Mouse (Mus musculus) testis, postnatal 14 days (tissue): ENCODE results near the gene Fam124a.
A peak's percentile ranks its signal among the peaks of the same experiment; 100 is the strongest.
"Not testable (repeated sequence)": the region's sequence is repeated elsewhere in the genome, so short reads cannot be mapped to it uniquely, and the experiment has no call there.

ENCODE experiments used
- DNase-seq: peaks from one replicate; pipeline ENCODE4 v3.0.0; 2021; ENCODE audit warnings: low spot score

Fam124a gene

DNA sequence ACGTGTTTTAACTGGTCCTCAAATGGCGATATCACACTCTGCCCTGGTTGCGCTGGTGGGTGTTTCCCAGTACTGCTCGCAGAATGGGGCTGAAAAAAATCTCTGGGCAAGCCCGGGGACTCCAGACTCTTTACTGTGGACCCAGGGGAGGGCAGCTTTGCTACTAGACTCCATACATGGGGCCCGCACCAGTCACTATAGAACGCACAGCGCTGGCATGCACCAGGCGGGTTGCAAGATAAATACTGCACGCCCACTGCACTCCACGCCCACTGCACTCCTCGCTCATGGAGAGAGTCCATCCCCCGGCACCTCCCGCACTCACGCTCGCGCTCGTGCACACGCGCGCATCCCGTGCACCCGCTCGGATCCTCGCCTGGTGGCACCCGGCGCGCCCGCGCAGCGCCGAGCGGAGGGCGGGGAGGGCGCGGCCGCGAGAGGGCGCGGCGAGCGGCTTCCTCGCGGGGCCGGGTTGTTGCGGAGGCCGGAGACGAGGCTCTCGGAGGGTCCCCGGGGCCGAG is at the start of gene Fam124a:
TSS of gene Fam124a (plus strand) at position 429 of the 521 bp plus-strand sequence.
- DNase-seq: peak; percentile 74

GRCm38 (mm10) chr14:62506261-62506660 is 49.3 kb upstream of the Fam124a start:
- no peak for DNase-seq

DNA sequence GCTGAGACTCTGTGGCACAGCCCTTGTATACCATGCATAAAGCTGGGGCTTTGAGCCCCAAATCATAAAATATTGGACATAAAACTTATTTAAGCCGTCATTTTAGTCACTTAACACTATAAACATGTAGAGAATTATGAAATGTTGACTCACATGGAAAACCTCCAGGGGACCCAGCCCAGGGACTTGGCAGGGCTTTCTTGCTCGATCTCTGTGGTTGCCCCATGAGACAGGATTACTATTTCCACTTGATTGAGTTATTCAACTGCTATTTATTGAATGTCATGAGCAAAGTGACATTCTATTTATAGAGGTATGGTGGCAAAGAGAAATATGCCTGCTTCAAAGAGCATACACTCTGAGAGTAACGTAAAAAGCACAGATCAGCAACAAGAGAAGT is 46.2 kb upstream of the Fam124a start:
- DNase-seq: no peak

DNA sequence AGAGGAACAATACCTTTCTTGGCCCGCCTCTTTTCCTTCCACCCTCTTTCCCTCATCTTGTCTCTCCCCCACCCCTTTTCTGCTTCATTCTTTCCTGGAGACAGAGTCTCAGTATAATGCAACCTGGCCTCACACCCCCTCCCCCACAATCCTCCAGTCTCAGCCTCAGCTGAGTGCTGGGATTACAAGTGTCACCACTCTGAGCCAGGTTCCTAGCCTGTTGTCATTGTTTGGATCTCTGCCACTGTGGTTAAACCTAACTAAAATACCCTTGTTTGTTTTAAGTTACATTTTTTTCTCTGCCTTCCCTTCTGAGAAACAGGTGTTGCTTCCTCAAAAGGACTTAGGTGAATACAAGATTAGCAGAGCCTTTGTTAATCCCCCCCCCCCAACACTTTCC is 42.7 kb upstream of the Fam124a start:
- no peak for DNase-seq

GRCm38 (mm10) chr14:62530951-62531350 is 24.6 kb upstream of the Fam124a start:
- no peak for DNase-seq

DNA sequence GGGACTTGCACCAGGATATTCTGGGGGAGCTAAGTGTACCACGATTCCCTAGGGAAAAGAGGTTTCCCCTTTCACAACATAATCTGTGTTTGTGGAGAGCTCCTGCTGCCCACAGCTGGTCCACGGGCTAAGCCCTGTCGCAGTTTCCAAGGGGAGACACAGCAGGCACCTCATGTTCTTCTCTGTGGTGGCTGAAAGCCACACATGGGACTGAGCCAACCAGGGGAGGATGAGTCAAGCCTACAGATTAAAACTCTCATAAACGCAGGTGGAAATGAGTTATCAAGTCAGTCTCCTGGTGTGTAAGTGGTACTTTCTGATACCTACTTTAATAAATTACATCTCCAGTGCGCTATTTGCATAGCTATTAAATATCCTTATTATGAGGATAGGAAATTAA is 19.4 kb upstream of the Fam124a start:
- no peak for DNase-seq

- DNase-seq: no peak
Measured at GRCm38 (mm10) chr14:62536988-62537387, 18.5 kb upstream of the Fam124a start.

DNA sequence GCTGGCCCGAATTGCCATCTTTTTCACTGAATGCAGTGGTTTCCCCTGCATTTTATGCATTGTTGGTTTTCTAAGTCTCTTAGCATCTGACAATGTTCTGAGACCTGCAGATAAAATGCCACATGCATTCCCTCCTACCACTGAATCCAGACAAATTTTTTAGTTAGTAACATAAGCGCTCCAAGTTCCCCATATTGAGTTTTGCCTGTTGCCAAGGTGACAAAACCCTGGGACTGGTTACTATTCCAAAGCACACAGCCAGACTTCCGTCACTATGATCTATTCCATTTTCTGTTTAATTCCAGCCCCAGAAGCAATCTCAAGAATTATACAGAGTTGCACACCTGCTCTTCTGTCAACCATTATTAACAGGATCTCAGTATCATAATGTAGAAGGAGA is 15.7 kb upstream of the Fam124a start:
- no peak for DNase-seq

DNA sequence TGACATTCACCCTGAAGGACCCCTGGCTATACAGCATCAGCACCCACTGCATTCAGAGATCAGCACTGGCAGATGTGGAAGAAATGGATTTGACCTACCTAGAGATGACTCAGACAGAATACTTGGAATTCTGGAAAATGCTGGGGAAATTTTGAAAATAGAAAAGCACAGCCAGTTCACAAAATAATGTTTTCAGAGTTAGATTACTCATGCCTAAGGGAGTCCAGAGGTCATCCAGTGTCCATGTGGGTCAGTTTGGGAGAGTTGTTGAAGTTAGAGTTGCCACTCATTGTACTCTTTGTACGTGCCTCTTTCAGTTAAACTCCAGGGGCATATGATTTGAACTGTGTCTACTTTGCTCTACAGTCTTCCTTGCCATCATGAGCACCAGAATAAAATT is 13.8 kb upstream of the Fam124a start:
- no peak for DNase-seq

DNA sequence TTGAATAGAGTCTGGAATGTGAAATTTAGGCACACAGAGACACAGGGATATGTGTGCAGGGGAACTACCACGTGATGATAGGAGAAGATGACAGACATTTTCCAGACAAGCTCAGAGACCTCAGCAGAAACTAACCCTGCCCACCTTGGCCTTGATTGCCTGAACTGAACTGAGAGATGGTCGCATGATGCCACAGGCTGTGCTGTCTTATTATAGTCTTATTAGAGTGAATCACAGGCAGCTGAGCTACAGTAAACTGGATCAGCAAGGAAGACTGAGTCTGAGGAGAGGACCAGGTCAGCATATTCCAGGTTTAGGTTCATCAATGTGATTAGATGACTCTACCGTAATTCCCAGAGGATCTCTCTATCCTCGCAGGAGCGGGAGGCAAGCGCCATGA is 9.2 kb upstream of the Fam124a start:
- no peak for DNase-seq

GRCm38 (mm10) chr14:62546746-62547145 is 8.8 kb upstream of the Fam124a start:
- no peak for DNase-seq

- no peak for DNase-seq
Measured at GRCm38 (mm10) chr14:62550121-62550520, 5.4 kb upstream of the Fam124a start.

DNA sequence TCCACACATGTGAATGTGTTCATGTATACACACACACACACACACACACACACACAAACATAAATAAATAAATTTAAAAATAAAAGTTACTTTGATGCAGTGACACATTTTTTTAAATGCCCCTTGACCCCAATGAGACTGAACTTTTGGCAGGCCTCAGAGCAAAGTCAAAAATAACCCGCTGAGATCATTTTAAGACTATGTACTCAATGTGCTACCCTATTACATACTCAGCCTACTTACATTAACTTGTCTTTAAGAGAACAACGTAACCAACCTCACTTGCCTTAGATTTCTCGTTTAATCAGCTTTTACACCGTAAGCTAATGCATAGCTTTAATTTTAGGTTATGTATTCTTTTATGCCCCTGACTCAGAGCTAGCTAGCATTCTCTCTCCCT is 2.8 kb upstream of the Fam124a start:
- no peak for DNase-seq

DNA sequence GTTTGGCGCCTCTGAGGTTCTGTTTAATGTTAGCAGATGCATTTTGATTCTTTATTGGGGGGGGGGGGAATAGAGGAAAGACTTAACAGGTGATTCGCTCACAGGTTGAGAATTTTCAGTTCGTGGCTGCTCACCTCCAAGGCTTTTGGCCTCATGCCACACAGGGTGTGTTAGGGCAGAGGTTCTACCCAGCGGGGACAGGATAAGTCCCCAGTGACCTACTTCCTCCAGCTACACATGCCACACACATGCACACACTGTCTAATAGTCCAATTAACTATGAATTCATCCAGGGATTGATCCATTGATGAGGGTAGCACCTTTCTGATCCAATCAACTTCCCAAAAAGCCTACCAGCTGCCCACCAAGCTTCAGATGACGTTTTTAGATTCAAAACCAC is 1.8 kb upstream of the Fam124a start:
- DNase-seq: no peak

GRCm38 (mm10) chr14:62555840-62556810 is 588 bp downstream of the Fam124a start:
- no peak for DNase-seq

- DNase-seq: no peak
Measured at GRCm38 (mm10) chr14:62557111-62557510, 1.6 kb downstream of the Fam124a start.

GRCm38 (mm10) chr14:62561875-62562748 is 6.6 kb downstream of the Fam124a start:
- DNase-seq: no peak

DNA sequence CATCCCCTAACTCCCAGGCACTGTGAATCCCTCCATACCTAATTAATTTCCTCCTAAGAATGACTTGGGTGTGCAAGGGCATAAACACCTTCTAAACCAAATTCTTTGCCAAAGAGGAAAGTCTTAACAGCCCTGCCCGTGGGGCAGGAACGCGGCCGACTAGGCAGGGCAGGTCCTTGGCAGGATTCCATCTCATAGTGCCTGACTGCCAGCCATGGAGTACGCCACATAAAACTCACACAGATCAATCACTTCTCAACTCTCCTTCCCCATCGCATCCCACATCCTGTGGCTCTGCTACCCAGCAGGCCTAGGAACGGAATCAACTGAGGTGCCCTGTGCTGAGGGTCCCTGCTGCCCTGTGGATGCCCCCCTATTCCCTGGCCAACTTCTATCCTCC is 8.1 kb downstream of the Fam124a start:
- DNase-seq: no peak

DNA sequence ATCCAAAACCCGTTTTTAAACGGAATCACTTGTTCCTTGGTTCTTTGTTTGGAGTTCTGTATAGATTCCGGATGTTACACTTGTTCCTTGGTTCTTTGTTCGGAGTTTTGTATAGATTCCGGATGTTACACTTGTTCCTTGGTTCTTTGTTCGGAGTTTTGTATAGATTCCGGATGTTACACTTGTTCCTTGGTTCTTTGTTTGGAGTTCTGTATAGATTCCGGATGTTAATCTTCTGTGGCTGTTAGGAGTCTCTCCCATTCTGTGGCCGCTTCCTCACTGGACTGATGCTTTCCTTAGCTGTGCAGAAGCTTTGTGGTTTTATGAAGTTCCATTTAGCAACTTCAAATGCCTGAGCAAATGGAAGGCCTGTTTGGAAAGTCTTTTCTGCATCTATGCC is 11.3 kb downstream of the Fam124a start, which contains the start of gene Gm4131:
TSS of gene Gm4131 (minus strand) at position 101 of the 400 bp plus-strand sequence.
- DNase-seq: not testable (repeated sequence)

DNA sequence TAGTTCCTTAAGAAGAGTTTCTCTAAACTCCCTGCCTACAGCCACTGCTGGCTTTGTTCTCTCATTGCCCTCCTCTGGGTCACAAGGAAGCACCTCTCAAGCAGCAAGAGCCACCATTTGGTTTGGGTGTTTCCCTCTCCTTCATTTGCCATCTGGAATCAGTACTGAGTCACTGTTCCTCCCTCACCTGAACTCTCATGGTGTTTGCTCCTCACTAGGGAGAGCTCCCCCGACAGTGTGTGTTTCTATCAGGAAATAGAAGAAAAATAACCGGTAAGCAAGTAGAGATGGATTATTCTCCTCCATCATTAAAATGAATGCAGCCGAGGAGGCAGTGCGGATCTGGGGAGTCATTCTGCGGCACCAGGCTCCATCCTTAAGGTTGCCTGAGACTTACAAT is 13.9 kb downstream of the Fam124a start:
- DNase-seq: no peak

- DNase-seq: no peak
Measured at GRCm38 (mm10) chr14:62570299-62570698, 14.8 kb downstream of the Fam124a start.

DNA sequence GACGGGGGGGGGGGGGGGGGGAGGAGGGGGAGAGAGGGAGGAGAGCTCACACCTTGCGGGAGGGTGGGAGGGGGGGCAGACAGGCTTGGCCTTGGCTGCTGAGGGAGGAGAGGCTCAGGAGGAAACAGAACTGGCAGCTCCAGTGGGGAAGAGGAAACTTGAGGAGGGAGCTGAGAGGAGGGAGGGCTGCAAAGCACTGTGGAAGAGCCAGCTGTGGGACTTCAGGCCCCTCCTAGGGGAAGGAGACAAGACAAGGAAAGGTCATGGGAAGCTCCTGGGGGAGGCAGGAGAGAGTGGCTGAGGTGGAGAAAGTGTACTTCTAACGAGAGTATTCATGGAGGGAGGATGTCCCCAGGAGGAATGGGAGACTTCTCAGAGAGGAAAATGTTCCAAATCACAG is 17.9 kb downstream of the Fam124a start:
- DNase-seq: no peak

GRCm38 (mm10) chr14:62574906-62575305 is 19.4 kb downstream of the Fam124a start:
- no peak for DNase-seq
